Mouse (Mus musculus): ENCODE measurements at regions not wholly inside any gene's neighbourhood (a gene's known extent, or its start where the extent isn't known, plus 50 kb on each side); places are given as distances from the start of the nearest gene placed in this dataset.

GRCm38 (mm10) chr14:100484101-100484500 lies 199.6 kb upstream of the Klf12 start:
- H3K27me3 ChIP-seq (ENCODE audit: control insufficient read depth, insufficient read depth, insufficient read length): no peaks in the 10 kb centered on the region
- H3K4me3 ChIP-seq: no peak overlapping the region
- no peak overlapping the region for H3K4me2 ChIP-seq (ENCODE audit: low read depth)
- no peak overlapping the region for H3ac ChIP-seq (ENCODE audit: control insufficient read depth, insufficient read length)
- no peaks in the 10 kb centered on the region for H3K36me3 ChIP-seq (ENCODE audit: control insufficient read depth, insufficient read depth)
- H3K79me2 ChIP-seq (ENCODE audit: control insufficient read depth, insufficient read depth): no peaks in the 10 kb centered on the region
- TF ChIP-seq USF1 (IDR thresholded peaks at IDR 0.05; ENCODE audit: low read depth) (no peak), E2F4 (IDR thresholded peaks at IDR 0.05; ENCODE audit: insufficient read depth) (no peak), POLR2AphosphoS2 (IDR thresholded peaks at IDR 0.05; ENCODE audit: insufficient read length, low read depth) (no peak), MAX (IDR thresholded peaks at IDR 0.05; ENCODE audit: low read depth) (no peak), CEBPB (IDR thresholded peaks at IDR 0.05; ENCODE audit: insufficient read depth, poor library complexity, severe bottlenecking) (no peak), REST (IDR thresholded peaks at IDR 0.05; ENCODE audit: insufficient read depth, insufficient read length) (no peak), MYOG (IDR thresholded peaks at IDR 0.05; ENCODE audit: control insufficient read depth in 1 of 3, insufficient read depth in 1 of 3, insufficient read length in 2 of 3, low read depth in 2 of 3) (no peak), TCF3 (IDR thresholded peaks at IDR 0.05; ENCODE audit: insufficient read length, low read depth) (no peak), MYOD1 (IDR thresholded peaks at IDR 0.05; ENCODE audit: control insufficient read depth in 1 of 3, insufficient read length in 2 of 3, low read depth in 2 of 3) (no peak), SRF (IDR thresholded peaks at IDR 0.05; ENCODE audit: control insufficient read depth, insufficient read length, low read depth) (no peak), POLR2A (IDR thresholded peaks at IDR 0.05; ENCODE audit: insufficient read length, low read depth) (no peak), TCF12 (IDR thresholded peaks at IDR 0.05; ENCODE audit: insufficient read depth, poor library complexity, severe bottlenecking) (no peak)

DNA sequence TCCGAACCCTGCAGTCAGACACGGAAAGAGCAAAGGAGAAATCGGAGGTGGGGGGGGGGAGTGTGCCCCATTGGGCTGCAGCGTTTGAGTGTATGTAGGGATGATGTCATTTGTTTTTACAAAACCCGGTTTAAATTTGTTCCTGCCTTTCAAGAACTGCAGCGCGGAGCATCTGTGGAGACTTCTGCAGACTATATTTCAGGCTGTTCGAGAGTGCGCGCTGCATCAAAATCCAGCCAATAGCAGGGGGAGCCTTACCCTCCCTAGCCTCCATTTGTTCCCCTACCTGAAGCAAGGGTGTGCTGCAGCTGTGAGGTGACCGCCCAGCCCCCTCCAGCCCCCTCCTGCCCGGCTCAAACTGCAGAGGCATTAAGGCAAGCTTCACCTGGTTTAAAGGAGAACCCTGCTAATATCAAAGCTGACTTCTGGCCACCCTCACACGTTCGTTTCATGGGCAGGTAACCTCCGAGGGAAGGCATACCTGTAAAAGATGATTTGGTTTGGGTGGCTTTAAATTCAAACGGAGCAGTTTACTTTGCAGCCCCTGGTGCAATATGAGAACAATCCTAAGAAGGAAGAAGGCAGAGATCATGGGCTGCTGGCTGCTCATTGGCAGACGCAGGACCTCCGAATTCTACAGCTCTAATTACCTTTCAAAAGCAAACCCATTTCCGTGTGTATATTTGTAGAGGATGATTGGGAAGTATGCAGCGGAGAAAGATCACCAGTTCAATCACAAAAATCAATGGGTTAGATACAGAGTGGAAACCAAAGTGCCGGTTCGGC lies 193.3 kb upstream of the Klf12 start:
- Histone ChIP-seq H3K4me3 (no peak overlapping the region), H3ac (ENCODE audit: control insufficient read depth, insufficient read length) (no peak overlapping the region)
- TF ChIP-seq TCF12 (IDR thresholded peaks at IDR 0.05; ENCODE audit: insufficient read depth, poor library complexity, severe bottlenecking) (no peak), TCF3 (IDR thresholded peaks at IDR 0.05; ENCODE audit: insufficient read length, low read depth) (no peak), MYOG (IDR thresholded peaks at IDR 0.05; ENCODE audit: control insufficient read depth in 1 of 3, insufficient read depth in 1 of 3, insufficient read length in 2 of 3, low read depth in 2 of 3) (no peak), POLR2AphosphoS2 (IDR thresholded peaks at IDR 0.05; ENCODE audit: insufficient read length, low read depth) (no peak), MAX (IDR thresholded peaks at IDR 0.05; ENCODE audit: low read depth) (no peak), USF1 (IDR thresholded peaks at IDR 0.05; ENCODE audit: low read depth) (no peak), POLR2A (IDR thresholded peaks at IDR 0.05; ENCODE audit: insufficient read length, low read depth) (no peak), REST (IDR thresholded peaks at IDR 0.05; ENCODE audit: insufficient read depth, insufficient read length) (no peak), CEBPB (IDR thresholded peaks at IDR 0.05; ENCODE audit: insufficient read depth, poor library complexity, severe bottlenecking) (no peak), SRF (IDR thresholded peaks at IDR 0.05; ENCODE audit: control insufficient read depth, insufficient read length, low read depth) (no peak), MYOD1 (IDR thresholded peaks at IDR 0.05; ENCODE audit: control insufficient read depth in 1 of 3, insufficient read length in 2 of 3, low read depth in 2 of 3) (no peak), E2F4 (IDR thresholded peaks at IDR 0.05; ENCODE audit: insufficient read depth) (no peak)

GRCm38 (mm10) chr14:100468311-100468710 lies 183.8 kb upstream of the Klf12 start:
- TF ChIP-seq E2F4 (IDR thresholded peaks at IDR 0.05; ENCODE audit: insufficient read depth) (no peak), MAX (IDR thresholded peaks at IDR 0.05; ENCODE audit: low read depth) (no peak), MYOD1 (IDR thresholded peaks at IDR 0.05; ENCODE audit: control insufficient read depth in 1 of 3, insufficient read length in 2 of 3, low read depth in 2 of 3) (no peak), USF1 (IDR thresholded peaks at IDR 0.05; ENCODE audit: low read depth) (no peak), MYOG (IDR thresholded peaks at IDR 0.05; ENCODE audit: control insufficient read depth in 1 of 3, insufficient read depth in 1 of 3, insufficient read length in 2 of 3, low read depth in 2 of 3) (no peak), REST (IDR thresholded peaks at IDR 0.05; ENCODE audit: insufficient read depth, insufficient read length) (no peak), CEBPB (IDR thresholded peaks at IDR 0.05; ENCODE audit: insufficient read depth, poor library complexity, severe bottlenecking) (no peak), SRF (IDR thresholded peaks at IDR 0.05; ENCODE audit: control insufficient read depth, insufficient read length, low read depth) (no peak), POLR2A (IDR thresholded peaks at IDR 0.05; ENCODE audit: insufficient read length, low read depth) (no peak), TCF3 (IDR thresholded peaks at IDR 0.05; ENCODE audit: insufficient read length, low read depth) (no peak), TCF12 (IDR thresholded peaks at IDR 0.05; ENCODE audit: insufficient read depth, poor library complexity, severe bottlenecking) (no peak), POLR2AphosphoS2 (IDR thresholded peaks at IDR 0.05; ENCODE audit: insufficient read length, low read depth) (no peak)
- Histone ChIP-seq H3K27me3 (ENCODE audit: control insufficient read depth, insufficient read depth, insufficient read length) (no peaks in the 10 kb centered on the region), H3K4me2 (ENCODE audit: low read depth) (no peak overlapping the region), H3K79me2 (ENCODE audit: control insufficient read depth, insufficient read depth) (no peaks in the 10 kb centered on the region), H3ac (ENCODE audit: control insufficient read depth, insufficient read length) (no peak overlapping the region), H3K36me3 (ENCODE audit: control insufficient read depth, insufficient read depth) (no peaks in the 10 kb centered on the region), H3K4me3 (no peak overlapping the region)

More for the DNA sequence above, 193.3 kb upstream of the Klf12 start:
- Histone ChIP-seq H3K79me2 (ENCODE audit: control insufficient read depth, insufficient read depth) (no peaks in the 10 kb centered on the region), H3K27me3 (ENCODE audit: control insufficient read depth, insufficient read depth, insufficient read length) (no peaks in the 10 kb centered on the region), H3K36me3 (ENCODE audit: control insufficient read depth, insufficient read depth) (no peaks in the 10 kb centered on the region), H3K4me2 (ENCODE audit: low read depth) (no peak overlapping the region)

GRCm38 (mm10) chr14:100462321-100462720 lies 177.8 kb upstream of the Klf12 start:
- no peaks in the 10 kb centered on the region for H3K27me3 ChIP-seq (ENCODE audit: control insufficient read depth, insufficient read depth, insufficient read length)
- no peak overlapping the region for H3K4me3 ChIP-seq

More at GRCm38 (mm10) chr14:100462321-100462720, 177.8 kb upstream of the Klf12 start:
- Histone ChIP-seq H3K4me2 (ENCODE audit: low read depth) (no peak overlapping the region), H3ac (ENCODE audit: control insufficient read depth, insufficient read length) (no peak overlapping the region), H3K36me3 (ENCODE audit: control insufficient read depth, insufficient read depth) (no peaks in the 10 kb centered on the region), H3K79me2 (ENCODE audit: control insufficient read depth, insufficient read depth) (no peaks in the 10 kb centered on the region)
- no peak for TF ChIP-seq CEBPB (IDR thresholded peaks at IDR 0.05; ENCODE audit: insufficient read depth, poor library complexity, severe bottlenecking)

Data from myocyte (in vitro differentiated cells).